Mouse (Mus musculus) urinary bladder, postnatal 14 days (tissue): ENCODE data around the gene Tnfaip8l1.

Source experiments
- DNase-seq: peaks from one replicate; pipeline ENCODE4 v3.0.0; 2021; ENCODE audit warnings: low spot score

Tnfaip8l1 gene

DNA sequence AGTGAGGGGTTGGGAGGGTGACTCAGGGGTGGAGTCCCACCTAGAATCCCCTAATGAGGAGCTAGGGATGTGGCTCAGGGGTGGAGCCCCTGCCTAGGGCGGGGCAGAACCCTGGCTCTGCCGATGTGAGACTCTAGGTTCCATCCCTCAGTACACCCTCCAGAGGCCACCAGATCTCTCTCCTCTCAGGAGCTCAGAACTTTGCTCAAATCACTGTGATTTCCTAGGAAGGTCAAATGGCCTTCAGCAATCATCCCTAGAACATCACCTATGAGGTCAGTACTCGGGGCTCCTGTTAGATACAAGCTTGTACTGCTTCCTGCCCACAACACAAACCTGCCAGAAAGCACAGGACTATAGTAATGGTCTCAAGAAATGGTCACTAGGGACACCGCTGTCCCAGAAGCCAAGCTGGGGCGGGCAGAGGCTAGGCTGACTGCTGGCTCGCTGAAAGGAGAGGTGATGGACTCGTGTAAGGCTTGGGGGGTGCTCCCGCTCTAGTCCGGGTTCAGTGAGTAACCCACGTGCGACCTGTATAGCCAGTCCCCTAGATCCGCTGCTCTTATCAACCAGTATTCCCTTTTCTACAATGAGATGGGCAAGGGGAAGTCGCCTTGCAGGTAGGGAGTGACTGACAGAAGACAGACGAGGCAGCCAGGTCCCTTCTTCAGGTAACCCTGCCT is 20.8 kb downstream of the Tnfaip8l1 start:
- DNase-seq: no peak

DNA sequence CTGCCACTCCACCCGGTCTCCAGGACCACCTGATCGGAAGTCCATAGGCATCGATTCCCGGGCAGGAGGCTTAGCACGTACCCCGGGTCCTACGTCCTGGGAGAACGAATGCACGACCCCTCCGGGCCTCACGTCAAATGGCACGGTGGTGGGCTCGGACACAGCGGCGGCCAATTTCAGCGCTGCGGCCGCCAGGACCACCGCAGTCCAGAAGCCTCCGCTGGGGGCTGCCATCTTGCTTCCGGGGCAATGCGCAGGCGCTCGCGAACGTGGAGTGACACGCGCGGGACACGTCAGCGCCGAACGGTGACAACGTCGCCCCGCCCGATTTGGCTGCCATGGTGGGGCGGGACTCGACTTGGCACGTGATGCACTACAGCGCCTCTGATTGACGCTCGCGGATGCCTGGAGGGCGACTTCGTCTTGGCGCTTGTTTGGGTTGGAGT is 21.4 kb downstream of the Tnfaip8l1 start, which contains the start of gene Mydgf:
TSS of gene Mydgf (minus strand) at position 263 of the 446 bp plus-strand sequence.
- DNase-seq: peak; percentile 97

DNA sequence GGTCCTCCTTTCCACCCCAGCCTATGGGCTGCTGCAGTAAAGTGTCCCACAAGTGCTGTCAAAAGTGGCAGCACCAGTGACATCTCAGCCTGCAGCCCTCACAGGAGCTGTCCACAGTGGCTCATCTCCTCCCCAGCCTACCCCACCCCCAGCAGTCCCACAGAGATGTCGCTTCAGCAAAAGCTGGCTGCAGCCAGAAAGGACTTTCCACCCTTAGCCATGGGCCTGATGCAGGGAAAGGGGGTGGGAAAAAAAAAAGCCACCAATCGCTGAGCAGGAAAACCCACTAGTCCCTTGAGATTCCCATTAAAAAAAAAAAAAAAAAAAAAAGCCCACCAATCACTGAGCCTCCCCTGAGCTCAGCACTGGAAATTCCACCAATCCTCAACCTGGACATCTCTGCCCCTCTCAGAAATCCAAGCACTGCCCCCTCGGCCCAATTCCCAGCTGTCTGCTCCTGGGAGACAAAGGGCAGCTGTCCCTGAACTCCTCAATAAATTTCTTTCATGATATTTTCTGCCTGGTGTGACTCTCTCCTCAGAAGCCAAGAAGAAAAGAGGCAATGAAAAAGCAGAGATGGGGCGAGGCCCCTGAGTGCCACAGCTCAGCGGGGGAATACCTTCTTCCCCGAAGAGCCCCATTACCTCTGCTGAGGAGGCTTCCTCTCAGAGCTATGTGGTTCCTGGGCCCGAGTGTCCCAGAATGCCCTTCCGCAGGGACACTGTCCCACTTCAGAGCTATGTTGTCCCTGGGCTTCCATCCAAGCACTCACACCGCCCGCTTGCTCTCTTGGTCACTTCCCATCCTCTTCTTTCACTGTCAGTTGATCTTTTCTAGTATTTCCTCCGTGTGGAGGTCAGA is 23.2 kb downstream of the Tnfaip8l1 start:
- peak; percentile 63 for DNase-seq

DNA sequence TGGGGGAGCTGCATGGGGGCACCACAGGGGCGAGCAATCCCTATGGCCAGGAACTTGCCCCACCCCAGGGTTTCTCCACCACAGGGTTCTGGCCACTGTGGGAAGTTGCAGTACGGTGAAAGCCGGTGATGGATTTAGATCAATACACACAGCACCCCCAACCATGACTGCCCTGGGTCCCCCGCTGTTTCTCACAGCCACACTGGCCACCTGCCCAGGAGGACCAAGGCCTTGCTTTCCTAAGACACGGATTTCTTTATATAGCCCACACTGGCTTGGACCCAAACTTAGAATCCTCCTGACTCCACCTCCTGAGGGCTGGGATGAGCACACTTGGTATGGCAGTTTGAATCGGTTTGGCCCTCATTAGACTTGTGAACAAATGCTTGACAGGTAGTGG is 29.0 kb downstream of the Tnfaip8l1 start:
- no peak for DNase-seq

DNA sequence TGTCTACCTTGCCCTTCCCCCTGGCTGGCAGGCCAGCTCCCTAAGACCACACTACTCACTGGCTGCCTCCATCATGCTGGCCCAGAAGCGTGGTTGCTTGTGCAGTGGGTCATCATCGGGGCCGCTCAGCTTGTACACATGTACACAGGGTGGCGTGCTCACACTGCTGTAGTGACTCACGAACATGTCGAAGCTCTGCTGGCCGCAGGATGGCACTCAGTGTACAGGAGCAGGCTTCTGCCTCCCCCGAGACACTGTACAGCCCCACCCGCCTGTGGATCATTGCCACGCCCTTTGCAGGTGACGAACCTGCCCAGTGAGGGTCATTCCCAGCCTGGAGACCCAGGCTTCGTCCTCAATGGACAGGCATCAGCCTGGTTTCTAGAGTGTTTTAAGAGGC is 32.1 kb downstream of the Tnfaip8l1 start:
- DNase-seq: no peak

DNA sequence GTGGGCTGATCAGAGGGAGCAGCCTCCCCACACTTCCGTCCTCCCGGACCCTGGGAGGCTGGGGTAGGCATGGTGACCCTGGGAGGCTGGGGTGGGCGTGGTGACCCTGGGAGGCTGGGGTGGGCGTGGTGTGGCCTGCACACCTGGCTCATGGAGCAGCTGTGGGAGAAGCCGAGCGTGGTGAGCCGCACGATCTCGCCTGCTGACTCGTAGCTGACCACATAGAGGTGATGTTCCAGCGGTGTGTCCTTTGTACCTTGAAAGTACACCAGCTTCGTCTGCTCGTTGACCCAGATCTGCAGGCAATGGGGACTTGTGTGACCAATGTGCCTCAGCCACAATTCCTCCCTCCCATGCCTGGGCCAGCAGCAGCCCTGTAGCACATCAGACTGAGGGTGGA is 32.5 kb downstream of the Tnfaip8l1 start:
- DNase-seq: no peak

DNA sequence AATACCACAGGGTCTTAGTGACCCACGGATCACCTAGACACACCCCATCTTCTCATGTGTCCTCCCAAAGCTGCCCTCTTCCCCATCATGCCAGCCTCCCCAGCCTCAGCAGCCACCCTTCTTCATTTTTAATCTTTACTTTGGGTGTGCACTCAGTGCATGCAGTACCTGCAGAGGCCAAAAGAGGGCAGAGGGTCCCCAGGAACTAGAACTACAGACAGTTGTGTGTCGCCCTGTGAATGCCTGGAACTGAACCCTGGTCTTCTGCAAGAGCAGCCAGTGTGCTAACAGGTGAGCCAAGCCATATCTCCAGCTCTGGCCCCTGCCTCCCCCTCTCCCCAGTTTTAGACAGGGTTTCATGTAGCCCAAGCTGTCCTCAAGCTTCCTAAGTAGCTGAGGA is 34.6 kb downstream of the Tnfaip8l1 start:
- no peak for DNase-seq

DNA sequence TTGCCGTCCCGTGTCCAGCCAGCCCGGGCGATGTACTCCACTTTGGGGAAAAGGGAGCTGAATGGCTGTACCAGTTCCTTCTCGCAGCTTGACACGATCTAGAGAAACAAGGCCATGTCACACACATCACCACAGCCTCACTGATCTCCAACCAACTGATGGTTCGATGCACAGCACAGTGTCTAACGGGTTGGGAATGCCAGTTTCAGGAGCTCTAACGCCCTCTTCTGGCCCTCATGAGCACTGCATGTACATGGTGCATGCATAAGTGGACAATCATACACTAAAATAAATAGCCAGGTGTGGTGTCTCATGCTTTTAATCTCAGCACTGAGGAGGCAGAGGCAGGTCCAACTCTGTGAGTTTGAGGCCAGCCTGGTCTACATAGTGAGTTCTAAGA is 38.3 kb downstream of the Tnfaip8l1 start:
- no peak for DNase-seq

DNA sequence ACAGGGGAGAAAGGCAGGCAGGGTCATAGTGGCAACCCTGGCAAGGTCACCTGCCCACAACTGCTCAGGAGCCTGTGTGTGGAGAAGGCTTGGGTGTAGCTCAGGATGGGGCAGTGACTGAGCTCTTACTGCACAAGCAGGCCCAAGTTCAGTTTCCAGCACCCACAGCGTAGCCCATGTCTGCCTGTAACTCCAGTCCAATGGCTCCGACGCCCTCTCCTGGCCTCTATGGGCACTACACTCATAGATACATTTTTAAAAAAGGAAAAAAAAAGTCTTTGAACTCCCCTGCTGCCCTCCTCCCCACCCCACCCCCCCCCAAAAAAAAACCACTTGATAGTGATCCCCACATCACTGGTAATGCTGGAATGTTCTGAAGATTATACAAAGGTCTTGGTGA is 39.4 kb downstream of the Tnfaip8l1 start:
- no peak for DNase-seq

DNA sequence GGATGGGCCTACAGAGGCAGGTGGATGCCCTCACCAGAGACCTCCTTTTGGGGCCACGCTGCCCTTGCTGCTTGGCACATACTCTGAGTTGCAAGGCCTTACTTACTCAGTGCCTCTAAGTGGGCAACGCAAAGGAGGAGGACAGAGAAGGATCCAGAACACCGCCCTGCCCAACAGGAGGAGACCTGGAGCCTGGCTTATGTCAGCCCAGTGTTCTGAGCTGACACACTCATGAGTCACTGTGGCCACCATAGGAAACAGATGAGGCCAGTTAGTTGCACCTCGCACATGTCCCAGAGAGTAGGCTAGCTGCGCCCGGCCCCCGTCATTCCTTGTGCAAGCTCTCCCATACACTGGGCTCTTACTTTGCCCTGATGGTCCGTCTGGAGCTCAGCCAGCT is 40.2 kb downstream of the Tnfaip8l1 start:
- DNase-seq: no peak

DNA sequence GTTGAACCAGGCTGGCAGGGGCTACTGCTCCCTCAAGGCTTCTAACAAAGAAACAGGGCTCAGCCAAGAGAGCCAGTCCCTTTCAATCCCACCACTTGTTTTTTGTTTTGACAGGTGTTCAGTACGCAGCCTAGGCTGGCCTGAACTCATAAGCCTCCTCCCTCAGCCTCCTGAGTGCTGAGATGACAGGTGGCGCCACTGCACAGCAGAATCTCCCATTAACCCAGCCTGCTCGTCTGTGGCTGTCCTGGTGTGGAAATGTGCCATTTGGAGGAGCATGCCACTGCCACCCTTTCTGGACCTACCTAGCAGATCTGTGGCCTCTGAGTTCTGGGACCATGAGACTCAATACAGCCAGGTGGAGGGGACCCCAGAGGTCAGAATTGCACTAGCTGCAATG is 41.5 kb downstream of the Tnfaip8l1 start:
- DNase-seq: no peak

DNA sequence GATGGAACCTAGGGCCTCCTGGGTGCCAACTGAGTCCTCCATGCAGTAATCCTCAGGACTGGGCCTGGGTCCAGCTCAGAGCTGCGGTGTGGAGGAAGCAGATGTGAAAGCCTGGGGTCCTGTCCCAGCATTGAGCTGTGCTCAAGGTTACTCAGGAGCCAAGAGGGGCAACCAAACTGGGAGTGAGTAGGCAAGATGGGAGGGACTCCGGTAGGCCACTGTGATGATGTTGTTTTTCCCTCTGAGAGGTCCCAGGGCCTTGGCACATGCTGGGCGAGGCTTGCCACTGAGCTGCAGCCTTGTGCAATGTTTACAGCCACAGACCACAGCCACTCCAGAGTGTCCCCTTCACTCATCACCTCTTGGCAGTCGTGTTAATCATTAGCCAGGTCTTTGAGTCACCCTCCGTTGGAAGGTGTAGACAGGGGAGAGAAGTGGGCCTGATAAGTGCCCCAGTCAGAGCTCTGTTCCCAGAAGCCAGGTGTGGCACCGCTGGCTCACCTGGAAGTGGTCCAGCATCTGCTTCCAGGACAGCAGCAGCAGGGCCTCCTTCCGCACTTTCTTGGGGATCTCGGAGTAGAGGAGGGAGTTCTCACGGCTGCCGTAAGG is 44.1 kb downstream of the Tnfaip8l1 start:
- DNase-seq: no peak

DNA sequence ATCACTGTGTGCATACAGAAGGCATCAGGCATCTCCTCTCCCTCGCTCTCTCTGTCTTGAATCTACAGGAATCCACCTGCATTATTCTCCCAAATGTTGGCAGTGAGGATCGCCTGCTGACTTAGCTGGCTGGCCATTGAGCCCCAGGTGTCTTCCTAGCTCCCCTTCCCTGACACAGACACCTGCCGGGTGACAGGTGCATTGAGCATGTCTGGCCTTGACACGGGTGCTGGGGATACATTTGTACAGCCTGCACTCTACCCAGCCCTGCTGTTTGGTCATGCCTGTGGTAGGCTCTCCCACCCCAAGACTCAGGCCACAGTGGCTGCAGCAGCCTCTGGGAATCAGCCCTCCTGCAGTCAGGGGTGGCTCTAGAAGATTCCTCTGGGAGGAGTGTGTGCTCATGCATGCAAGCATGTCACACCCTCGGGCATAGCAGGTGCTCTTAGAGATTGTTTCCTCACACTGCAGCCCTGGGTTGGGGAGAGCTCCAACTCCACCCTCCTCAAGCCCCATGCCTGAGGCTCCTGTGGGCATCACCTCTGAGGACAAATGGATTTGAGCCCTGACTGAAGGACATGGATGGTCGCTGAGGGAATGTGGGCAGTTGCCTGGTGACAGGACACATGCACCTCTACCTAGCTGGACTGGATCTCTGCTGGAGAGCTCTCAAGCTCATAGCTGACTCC is 44.9 kb downstream of the Tnfaip8l1 start:
- DNase-seq: no peak

DNA sequence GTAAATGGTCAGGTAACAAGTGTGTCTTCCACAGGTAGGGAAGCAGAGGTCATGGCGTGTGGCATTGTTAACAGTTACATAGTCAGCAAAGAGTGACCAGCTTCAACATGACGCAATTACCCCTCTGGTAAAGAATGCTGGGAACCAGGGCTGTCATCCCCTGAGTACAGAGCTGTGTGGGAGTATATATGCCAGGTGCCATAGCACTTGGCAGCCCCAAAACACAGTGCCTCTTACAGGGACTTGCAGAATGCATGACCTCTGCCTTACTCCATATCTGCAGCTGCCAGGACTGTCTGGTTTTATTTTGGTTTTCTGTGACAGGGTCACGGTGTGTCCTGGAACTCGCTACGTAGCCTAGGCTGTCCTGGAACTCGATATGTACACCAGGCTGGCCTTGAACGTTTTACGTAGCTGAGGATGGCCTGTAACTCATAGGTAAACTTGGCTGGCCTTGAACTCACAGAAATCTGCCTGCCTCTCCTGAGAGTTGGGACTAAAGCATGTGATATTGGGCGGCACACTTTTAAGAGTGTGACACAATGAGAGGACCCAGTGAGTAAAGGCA is 45.8 kb downstream of the Tnfaip8l1 start:
- DNase-seq: no peak

DNA sequence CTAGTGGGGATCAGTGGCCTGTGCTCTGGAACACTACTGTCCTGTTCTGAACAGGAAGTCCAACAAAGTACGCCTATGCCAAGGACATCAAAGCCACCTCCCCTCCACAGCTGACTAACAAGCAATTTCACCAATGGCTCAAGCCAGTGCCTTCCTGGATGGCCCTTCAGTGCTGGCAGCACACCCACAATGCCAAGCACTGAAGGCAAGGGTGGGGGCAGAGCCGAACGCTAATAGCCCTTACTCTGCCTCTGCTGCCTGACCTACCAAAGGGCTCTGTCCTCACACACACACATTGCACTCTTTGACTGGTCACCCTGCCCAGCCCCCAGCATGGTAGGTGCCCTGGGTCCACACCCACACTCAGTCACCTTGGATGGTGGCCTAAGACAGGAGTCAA is 46.5 kb downstream of the Tnfaip8l1 start:
- no peak for DNase-seq

DNA sequence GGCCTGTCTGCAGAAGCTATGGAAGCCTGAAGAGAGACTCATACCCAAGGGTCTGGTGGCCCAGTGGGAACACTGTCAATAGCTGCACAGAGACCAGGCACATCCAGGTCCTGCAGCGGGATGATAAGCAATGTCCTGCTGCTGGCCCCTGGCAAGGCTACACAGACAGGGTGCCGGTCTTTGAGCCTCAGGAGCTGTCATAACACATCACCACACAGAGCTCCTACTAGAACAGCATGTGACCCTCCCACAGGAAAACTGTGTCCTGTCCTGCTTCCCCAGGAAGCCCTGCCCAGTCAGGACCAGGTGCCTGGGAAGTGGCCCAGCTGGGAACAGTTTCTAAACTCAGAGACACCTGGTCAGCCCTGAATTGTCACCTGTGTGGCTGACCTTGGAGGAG is 48.8 kb downstream of the Tnfaip8l1 start:
- no peak for DNase-seq

DNA sequence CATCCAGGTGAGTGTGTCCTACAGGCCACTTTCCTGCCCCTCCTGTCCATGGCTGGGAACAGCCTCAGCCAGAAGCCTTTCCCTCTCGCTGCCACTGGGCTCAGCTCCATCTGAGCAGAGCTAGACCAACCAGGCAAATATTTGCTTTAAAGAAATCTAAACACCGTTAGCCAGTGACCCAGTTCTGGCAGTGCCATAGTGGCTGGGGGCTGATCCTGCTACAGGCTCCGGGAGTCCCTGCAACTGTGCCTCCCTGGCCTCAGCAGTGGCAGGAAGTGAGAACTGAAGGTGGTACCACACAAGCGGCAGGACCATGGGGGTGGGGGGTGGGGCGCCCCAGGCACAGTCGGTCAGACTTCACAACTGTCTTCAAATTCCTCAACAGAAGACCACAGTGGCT is 50.4 kb downstream of the Tnfaip8l1 start:
- no peak for DNase-seq

DNA sequence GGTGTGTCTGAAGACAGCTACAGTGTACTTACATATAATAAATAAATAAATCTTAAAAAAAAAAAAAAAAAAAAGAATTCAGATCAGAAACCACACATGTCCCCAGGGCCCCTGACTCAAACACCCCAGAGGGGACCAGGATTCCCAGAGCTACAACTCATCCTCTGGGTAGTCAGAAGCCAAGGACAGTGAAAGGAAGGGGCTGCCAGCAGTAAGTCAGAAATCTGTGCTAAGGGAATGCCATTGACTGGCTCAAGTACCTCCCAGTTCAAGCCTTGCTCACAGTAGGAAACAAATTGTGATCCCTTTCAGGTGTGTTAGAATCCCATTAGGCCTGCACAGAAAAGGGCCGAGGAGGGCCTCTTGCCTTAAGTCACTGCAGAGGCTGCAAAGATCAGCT is 52.0 kb downstream of the Tnfaip8l1 start:
- DNase-seq: no peak

DNA sequence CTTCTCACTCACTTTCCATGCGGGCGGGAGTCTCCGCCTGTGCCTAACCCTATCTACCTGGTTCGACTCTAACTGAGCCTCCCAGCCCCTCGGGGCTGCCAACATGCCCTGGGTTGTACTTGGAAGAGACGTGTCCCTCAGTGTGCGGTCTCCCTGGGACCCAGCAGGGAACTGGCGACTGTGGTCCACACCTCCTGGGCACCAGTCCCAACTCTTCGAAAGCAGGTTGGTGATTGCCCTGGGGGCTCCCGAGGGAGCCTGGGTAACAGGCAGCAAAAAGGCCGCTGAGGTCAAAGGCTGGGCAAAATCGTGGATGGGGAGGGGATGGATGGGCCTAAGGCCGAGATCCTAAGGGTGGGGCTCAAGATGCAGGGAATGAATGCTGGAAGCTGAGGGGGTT is 55.4 kb downstream of the Tnfaip8l1 start:
- no peak for DNase-seq

DNA sequence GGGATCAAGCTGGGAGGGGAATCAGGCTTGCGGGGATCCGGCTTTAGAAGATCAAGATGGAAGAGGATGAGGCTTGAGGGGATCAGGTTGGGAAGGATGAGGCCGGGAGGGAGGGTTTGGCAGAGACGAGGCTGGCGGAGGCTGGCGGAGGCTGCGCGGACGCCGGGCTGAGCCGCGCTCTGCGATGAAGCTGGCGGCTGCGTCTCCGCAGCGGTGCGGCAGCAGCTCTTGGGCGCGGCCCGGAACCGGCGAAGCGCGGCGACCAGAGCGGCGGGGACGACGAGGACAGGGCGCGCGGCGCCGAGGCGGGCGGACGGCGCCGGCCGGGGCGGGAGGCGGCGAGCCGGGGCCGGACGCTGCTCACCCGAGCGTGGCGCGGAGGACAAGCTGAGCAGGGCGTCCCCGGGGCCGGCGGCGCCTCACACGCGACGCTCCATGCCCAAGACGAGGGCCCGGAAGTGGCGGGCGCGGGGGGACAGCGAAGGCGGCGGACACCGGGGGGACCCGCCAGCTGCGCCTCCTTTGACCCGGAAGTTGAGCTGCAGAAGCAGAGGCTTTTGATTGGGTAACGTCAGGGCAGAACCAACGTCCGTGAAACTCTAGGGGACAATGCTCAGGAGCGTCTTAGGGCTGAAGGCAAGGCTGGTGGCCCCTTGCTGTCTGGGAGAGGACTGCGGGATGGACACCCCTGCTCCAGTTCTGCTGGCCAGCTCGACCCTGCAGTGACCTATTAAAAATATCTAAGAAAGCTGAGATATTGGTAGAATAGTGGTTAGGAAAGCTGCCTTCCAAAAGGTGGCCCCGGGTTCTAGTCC is 56.3 kb downstream of the Tnfaip8l1 start, which contains the start of gene Dpp9:
TSS of gene Dpp9 (minus strand) at position 529 of the 815 bp plus-strand sequence.
- DNase-seq: peak; percentile 89

DNA sequence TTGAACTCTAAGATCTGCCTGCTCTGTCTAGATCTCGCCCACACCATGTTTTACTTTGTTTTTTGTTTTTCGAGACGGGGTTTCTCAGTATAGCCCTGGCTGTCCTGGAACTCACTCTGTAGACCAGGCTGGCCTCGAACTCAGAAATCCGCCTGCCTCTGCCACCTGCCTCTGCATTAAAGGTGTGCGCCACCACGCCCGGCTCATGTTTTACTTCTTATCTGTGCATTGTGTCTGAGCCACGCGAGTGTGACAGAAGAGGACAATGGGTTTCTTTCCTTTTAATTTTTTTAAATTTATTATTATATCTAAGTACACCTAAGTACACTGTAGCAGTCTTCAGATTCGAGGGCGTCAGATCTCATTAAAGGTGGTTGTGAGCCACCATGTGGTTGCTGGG is 57.0 kb downstream of the Tnfaip8l1 start:
- DNase-seq: no peak
